ENCODE assay signal across 9 mouse cellular contexts in genomic region chr5:33947035-33947434, GRCm38 (mm10). TPM values are rescaled to one million over a fixed set of nuclear protein-coding genes. Genes with fewer than 3 reads are reported as not detected.
DNase-seq lines count a peak whose midpoint lies in the region; ATAC-seq and TF ChIP-seq lines count a peak whose summit lies in the region.
"Not testable (repeated sequence)": the region's sequence is repeated elsewhere in the genome, so short reads cannot be mapped to it uniquely, and the experiment has no call there.
"Had no signal": no experiment of that assay in that cellular context is flagged by ENCODE, and none has a peak within 500 bp of the region (broad histone marks: within the 10 kb centered on the region; RNA-seq: fewer than 3 reads in every experiment).

No protein-coding gene starts in this region.

- WGBS in bone marrow, adult 2 months: 83% methylated on average over 16 of the region's 16 CpGs
- WGBS in heart, adult 2 months: 78% methylated on average over 16 of the region's 16 CpGs
- WGBS in kidney, postnatal 0 days: 91% methylated on average over 16 of the region's 16 CpGs
- 86% methylated on average over 16 of the region's 16 CpGs for WGBS in liver, postnatal 0 days (ENCODE audit: insufficient replicate concordance)
- 93% methylated on average over 16 of the region's 16 CpGs for WGBS in midbrain, postnatal 0 days

- H3K9ac ChIP-seq in heart, adult 2 months (ENCODE audit: low read depth, low read length); kidney, postnatal 0 days (ENCODE audit: low read depth, low read length); liver, postnatal 0 days (replicated peaks); midbrain, postnatal 0 days (replicated peaks; ENCODE audit: low read length, poor library complexity, severe bottlenecking): not testable (repeated sequence)

- DNase-seq in 3134 (ENCODE audit: extremely low read depth, insufficient read length, low spot score) (peak; percentile 23), NIH3T3 (ENCODE audit: low read depth) (peak; percentile 17)
- not testable (repeated sequence) for DNase-seq in heart, adult 2 months; kidney, postnatal 0 days (ENCODE audit: low spot score); liver, postnatal 0 days; midbrain, postnatal 0 days (ENCODE audit: low spot score)

- not testable (repeated sequence) for TF ChIP-seq EP300 in heart, adult 2 months (IDR thresholded peaks at IDR 0.05; ENCODE audit: insufficient read depth, low read depth, low read length); liver, postnatal 0 days (IDR thresholded peaks at IDR 0.05; ENCODE audit: low read depth)

- not testable (repeated sequence) for TF ChIP-seq POLR2A in bone marrow, adult 2 months (IDR thresholded peaks at IDR 0.05; ENCODE audit: borderline replicate concordance, control insufficient read depth, low read depth, low read length); heart, adult 2 months (IDR thresholded peaks at IDR 0.05; ENCODE audit: insufficient read depth, low read depth, low read length)

- not testable (repeated sequence) for H3K4me2 ChIP-seq in kidney, postnatal 0 days (ENCODE audit: low read length); liver, postnatal 0 days (ENCODE audit: low read depth, low read length); midbrain, postnatal 0 days (ENCODE audit: low read depth, low read length, poor library complexity, severe bottlenecking)

- H3K4me1 ChIP-seq in E14TG2a.4 (replicated peaks; ENCODE audit: low read depth, low read length); bone marrow, adult 2 months (ENCODE audit: control insufficient read depth, insufficient read depth, low read length); heart, adult 2 months (ENCODE audit: control insufficient read depth, insufficient read depth, low read length); kidney, postnatal 0 days (replicated peaks; ENCODE audit: insufficient read depth, low read length); liver, postnatal 0 days (ENCODE audit: insufficient read depth); midbrain, postnatal 0 days (ENCODE audit: insufficient read depth, low read length): not testable (repeated sequence)

- not testable (repeated sequence) for H3K4me3 ChIP-seq in E14TG2a.4 (replicated peaks; ENCODE audit: low read length); bone marrow, adult 2 months (replicated peaks; ENCODE audit: control insufficient read depth, low read depth, low read length); heart, adult 2 months; kidney, postnatal 0 days (replicated peaks; ENCODE audit: low read depth, low read length); liver, postnatal 0 days (ENCODE audit: low read depth, low read length); midbrain, postnatal 0 days (ENCODE audit: low read depth, low read length)

- TF ChIP-seq CTCF in E14TG2a.4 (conservative IDR thresholded peaks at IDR 0.05; ENCODE audit: low read length): peak; percentile 25; the same call in 1 of the 2 replicates
- peak; percentile 38; the same call in 1 of the 2 replicates for TF ChIP-seq CTCF in bone marrow, adult 2 months (IDR thresholded peaks at IDR 0.05; ENCODE audit: control insufficient read depth, insufficient read depth, low read length)
- peak; percentile 37 for TF ChIP-seq CTCF in heart, adult 2 months (IDR thresholded peaks at IDR 0.05)
- peak; percentile 19; the same call in 1 of the 2 replicates for TF ChIP-seq CTCF in kidney, postnatal 0 days (IDR thresholded peaks at IDR 0.05; ENCODE audit: low read depth)
- TF ChIP-seq CTCF in liver, postnatal 0 days (IDR thresholded peaks at IDR 0.05; ENCODE audit: low read depth): peak; percentile 48
- TF ChIP-seq CTCF in midbrain, postnatal 0 days (IDR thresholded peaks at IDR 0.05): peak; percentile 40

- intact Hi-C loops in heart, adult 2 months (cut with DNase I): not testable (repeated sequence)

- H3K9me3 ChIP-seq in E14TG2a.4 (ENCODE audit: low read length): peaks cover 62% of the 10 kb centered on the region
- H3K9me3 ChIP-seq in kidney, postnatal 0 days (replicated peaks; ENCODE audit: low read length); liver, postnatal 0 days (ENCODE audit: low read length); midbrain, postnatal 0 days (ENCODE audit: low read length): not testable (repeated sequence)

- not testable (repeated sequence) for H3K27me3 ChIP-seq in E14TG2a.4 (ENCODE audit: insufficient read depth, low read length); heart, adult 2 months (ENCODE audit: control insufficient read depth, insufficient read depth, low read length); kidney, postnatal 0 days (ENCODE audit: insufficient read depth, low read length); liver, postnatal 0 days (ENCODE audit: insufficient read depth, low read length); midbrain, postnatal 0 days (ENCODE audit: insufficient read depth, low read length)

- not testable (repeated sequence) for H3K79me2 ChIP-seq in heart, adult 2 months (replicated peaks; ENCODE audit: control insufficient read depth, insufficient read depth, low read length)

- H3K36me3 ChIP-seq in E14TG2a.4 (ENCODE audit: insufficient read depth, low read length); heart, adult 2 months (ENCODE audit: control insufficient read depth, insufficient read depth, low read length); kidney, postnatal 0 days (ENCODE audit: insufficient read depth, low read length); liver, postnatal 0 days (replicated peaks; ENCODE audit: insufficient read depth, low read length); midbrain, postnatal 0 days (ENCODE audit: insufficient read depth, low read length): not testable (repeated sequence)

- ATAC-seq in kidney, postnatal 0 days (replicated peaks; ENCODE audit: low FRiP score, low read depth); liver, postnatal 0 days; midbrain, postnatal 0 days (ENCODE audit: low FRiP score): not testable (repeated sequence)

- not testable (repeated sequence) for H3K27ac ChIP-seq in bone marrow, adult 2 months (ENCODE audit: control insufficient read depth, insufficient read depth, low read depth, low read length, poor library complexity); heart, adult 2 months; kidney, postnatal 0 days; liver, postnatal 0 days (ENCODE audit: low read depth); midbrain, postnatal 0 days (ENCODE audit: low read depth, low read length)

RNA-seq across cellular contexts. Expression of gene Nelfa, which starts 10.8 kb away (rescaled TPM):
- polyA plus RNA-seq in bone marrow, adult 2 months (2011; ENCODE audit: insufficient read depth, insufficient read length, low replicate concordance, missing spikeins): 10.4 and 14.6 TPM in 2 replicates
- total RNA-seq in heart, adult 2 months (2021): 10 to 100 TPM; 10.3 to 10.4 TPM
- 15.8 and 18.4 TPM in 2 replicates for polyA plus RNA-seq in heart, adult 2 months (2012; rRNA removed)
- 41.0 and 42.8 TPM in 2 replicates for polyA plus RNA-seq in kidney, postnatal 0 days (2015; fragmentation: Nextera tagmentation; extraction: Ambion mirVana)
- polyA plus RNA-seq in liver, postnatal 0 days (2015; fragmentation: Nextera tagmentation; extraction: Ambion mirVana): 12.3 and 13.0 TPM in 2 replicates
- 26.1 and 29.6 TPM in 2 replicates for total RNA-seq in midbrain, postnatal 0 days (2014; rRNA removed)
- polyA plus RNA-seq in midbrain, postnatal 0 days (2015; fragmentation: Nextera tagmentation; extraction: Ambion mirVana): 32.5 and 34.9 TPM in 2 replicates

RNA-seq across cellular contexts. Expression of gene Gm1673, which starts 36.2 kb away (rescaled TPM):
- 9.1 TPM in 1 of 2 replicates, not detected in the other for polyA plus RNA-seq in bone marrow, adult 2 months (2011; ENCODE audit: insufficient read depth, insufficient read length, low replicate concordance, missing spikeins)
- 1 to 10 TPM; 2.2 to 2.6 TPM for total RNA-seq in heart, adult 2 months (2021)
- 3.7 and 7.6 TPM in 2 replicates for polyA plus RNA-seq in heart, adult 2 months (2012; rRNA removed)
- 85.9 and 90.0 TPM in 2 replicates for polyA plus RNA-seq in kidney, postnatal 0 days (2015; fragmentation: Nextera tagmentation; extraction: Ambion mirVana)
- polyA plus RNA-seq in liver, postnatal 0 days (2015; fragmentation: Nextera tagmentation; extraction: Ambion mirVana): 3.6 and 6.0 TPM in 2 replicates
- 635 and 874 TPM in 2 replicates for total RNA-seq in midbrain, postnatal 0 days (2014; rRNA removed)
- polyA plus RNA-seq in midbrain, postnatal 0 days (2015; fragmentation: Nextera tagmentation; extraction: Ambion mirVana): 837 and 845 TPM in 2 replicates
- polyA plus RNA-seq: CD4-positive, CD25-positive, alpha-beta regulatory T cell, adult 4 months had no signal

RNA-seq across cellular contexts. Expression of gene Nat8l, which starts 48.7 kb away (rescaled TPM):
- 1.7 and 4.0 TPM in 2 replicates for polyA plus RNA-seq in bone marrow, adult 2 months (2011; ENCODE audit: insufficient read depth, insufficient read length, low replicate concordance, missing spikeins)
- total RNA-seq in heart, adult 2 months (2021): 1 to 10 TPM; 1.1 TPM
- polyA plus RNA-seq in heart, adult 2 months (2012; rRNA removed): 3.1 and 5.7 TPM in 2 replicates
- polyA plus RNA-seq in kidney, postnatal 0 days (2015; fragmentation: Nextera tagmentation; extraction: Ambion mirVana): 0.17 and 0.25 TPM in 2 replicates
- polyA plus RNA-seq in liver, postnatal 0 days (2015; fragmentation: Nextera tagmentation; extraction: Ambion mirVana): 0.08 and 0.14 TPM in 2 replicates
- 42.9 and 46.6 TPM in 2 replicates for total RNA-seq in midbrain, postnatal 0 days (2014; rRNA removed)
- polyA plus RNA-seq in midbrain, postnatal 0 days (2015; fragmentation: Nextera tagmentation; extraction: Ambion mirVana): 5.3 and 6.1 TPM in 2 replicates
- polyA plus RNA-seq: CD4-positive, CD25-positive, alpha-beta regulatory T cell, adult 4 months had no signal
